Mouse (Mus musculus) cerebellum, adult 2 months (tissue): ENCODE data around the gene Faap100.

Source experiments
- CTCF ChIP-seq: fragments of 200-500 bp; IDR thresholded peaks from 2 replicates; pipeline ENCODE4 v1.5.1; 2011; ENCODE audit warnings: low read depth, mild to moderate bottlenecking, control low read depth, low read length, moderate library complexity, borderline replicate concordance; ENCODE audit not compliant: insufficient read depth
- POLR2A ChIP-seq: fragments of 200-500 bp; IDR thresholded peaks from 2 replicates; pipeline ENCODE4 v1.6.1; 2011; ENCODE audit warnings: low read length, control low read depth, borderline replicate concordance; ENCODE audit not compliant: insufficient read depth

DNA sequence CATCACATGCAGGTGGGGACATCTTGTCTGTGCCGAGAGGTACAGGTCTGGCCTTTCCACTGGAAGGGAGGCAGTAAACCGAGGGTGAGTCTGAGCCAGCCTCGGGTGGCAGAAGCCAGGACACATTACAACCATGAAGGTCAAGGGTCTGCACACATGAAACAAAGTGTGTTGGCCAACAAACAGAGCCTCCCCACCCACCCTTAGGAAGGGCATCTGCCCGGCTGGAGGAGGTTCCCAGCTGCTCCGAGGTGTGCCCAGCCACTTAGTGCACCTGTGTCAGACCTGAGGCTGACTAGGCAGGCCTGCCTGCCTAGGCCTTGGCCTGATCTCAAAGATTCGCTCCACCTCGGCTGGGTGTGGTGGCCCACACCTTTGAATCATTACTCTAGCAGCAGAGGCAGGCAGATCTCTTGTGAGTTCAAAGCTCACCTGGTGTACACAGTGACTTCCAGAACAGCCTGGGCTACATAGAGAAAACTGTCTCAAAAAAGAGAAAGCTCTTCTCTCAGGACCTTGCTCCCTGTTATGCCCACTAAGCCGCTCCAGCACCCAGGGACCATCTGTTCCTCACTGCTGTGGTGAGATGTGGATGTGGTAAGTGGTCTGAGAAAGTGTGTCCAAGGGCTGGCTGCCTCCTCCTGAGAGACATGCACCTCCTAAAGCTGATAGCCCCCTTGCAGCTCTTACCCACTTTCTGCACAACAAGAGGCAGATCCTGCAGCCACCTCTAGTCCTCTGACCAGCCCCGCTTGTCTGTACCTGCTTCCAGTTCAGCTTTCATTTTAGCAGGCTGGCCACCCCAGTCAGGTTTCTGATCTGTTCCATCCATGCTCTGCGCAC is 27.1 kb downstream of the Faap100 start:
- TF ChIP-seq POLR2A: no peak
- no peak for TF ChIP-seq CTCF
